Mouse (Mus musculus) lung, adult 2 months (tissue): ENCODE measurements at regions not wholly inside any gene's neighbourhood (a gene's known extent, or its start where the extent isn't known, plus 50 kb on each side); places are given as distances from the start of the nearest gene placed in this dataset.

ENCODE experiments used
- CTCF ChIP-seq: fragments of 200-500 bp; IDR thresholded peaks from 2 replicates; pipeline ENCODE4 v1.5.1; 2011; ENCODE audit warnings: mild to moderate bottlenecking, low read length, control low read depth; ENCODE audit not compliant: insufficient read depth
- POLR2A ChIP-seq: fragments of 200-500 bp; IDR thresholded peaks from 2 replicates; pipeline ENCODE4 v1.6.1; 2011; ENCODE audit warnings: low read depth, mild to moderate bottlenecking, control low read depth, low read length, borderline replicate concordance; ENCODE audit errors: extremely low read depth

DNA sequence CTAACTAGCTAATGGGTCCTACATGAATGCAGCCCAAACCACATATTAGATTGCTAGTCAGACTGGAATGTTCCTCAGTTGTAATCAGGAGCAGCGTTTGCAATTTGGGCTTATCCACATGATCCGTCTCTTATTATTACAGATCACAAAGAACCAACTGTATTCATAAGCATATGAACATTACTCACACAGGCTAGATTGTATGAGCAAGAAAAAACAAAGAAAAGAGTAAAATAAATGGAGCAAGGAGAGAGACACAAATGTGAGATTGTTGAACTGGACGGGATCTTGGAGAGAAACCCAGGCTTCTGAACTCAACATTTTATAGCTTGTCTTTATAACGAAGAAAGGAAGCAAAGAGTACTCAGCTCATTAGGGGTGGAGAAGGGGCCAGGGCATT is 148.0 kb upstream of the Dusp10 start:
- TF ChIP-seq CTCF (no peak), POLR2A (no peak)
